Mouse (Mus musculus): ENCODE measurements at regions not wholly inside any gene's neighbourhood (a gene's known extent, or its start where the extent isn't known, plus 50 kb on each side); places are given as distances from the start of the nearest gene placed in this dataset.

GRCm38 (mm10) chr1:83496888-83497287 is 88.9 kb upstream of the Sphkap start:
- DNase-seq (ENCODE audit: low spot score): no peak

GRCm38 (mm10) chr1:83496380-83496779 is 88.4 kb upstream of the Sphkap start:
- no peak for DNase-seq (ENCODE audit: low spot score)

- DNase-seq (ENCODE audit: low spot score): no peak
Measured at GRCm38 (mm10) chr1:83495022-83495421, 87.0 kb upstream of the Sphkap start.

- DNase-seq (ENCODE audit: low spot score): no peak
Measured at GRCm38 (mm10) chr1:83479111-83479510, 71.1 kb upstream of the Sphkap start.
